Mouse (Mus musculus) heart, postnatal 4 days (tissue): ENCODE results near the gene Oaz2. TPM values are rescaled to one million over a fixed set of nuclear protein-coding genes. Genes with fewer than 3 reads are reported as not detected.

Source experiments
- DNase-seq: peaks from one replicate; pipeline ENCODE4 v3.0.0; 2021
- total RNA-seq, 2 experiments: library from RNA; stranded (reverse); gene quantifications; 2 replicates each; pipeline ENCODE4 v1.2.3; 2021

Gene Oaz2
- total RNA-seq, 2 experiments from 2014 or later: 213 to 221 TPM

DNA sequence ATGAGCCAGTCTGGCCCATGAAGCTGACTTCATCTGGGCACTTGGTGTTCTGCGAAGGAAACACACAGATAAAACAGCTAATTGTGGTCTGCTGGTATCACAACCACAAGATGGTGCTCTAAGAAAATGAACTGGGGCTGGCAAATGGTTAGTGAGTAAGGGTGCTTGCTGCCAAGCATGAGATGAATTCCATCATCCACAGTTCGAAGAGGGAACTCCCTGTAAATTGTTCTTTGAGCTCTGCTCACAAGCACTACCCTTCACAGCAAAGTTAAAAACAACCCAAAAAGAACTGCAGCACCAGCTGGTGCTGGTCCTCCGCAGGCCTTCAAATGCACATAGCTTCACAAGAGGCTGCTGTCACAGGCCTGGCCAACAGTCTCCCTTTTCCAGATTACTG, 27.8 kb downstream of the Oaz2 start:
- DNase-seq: peak; percentile 56

DNA sequence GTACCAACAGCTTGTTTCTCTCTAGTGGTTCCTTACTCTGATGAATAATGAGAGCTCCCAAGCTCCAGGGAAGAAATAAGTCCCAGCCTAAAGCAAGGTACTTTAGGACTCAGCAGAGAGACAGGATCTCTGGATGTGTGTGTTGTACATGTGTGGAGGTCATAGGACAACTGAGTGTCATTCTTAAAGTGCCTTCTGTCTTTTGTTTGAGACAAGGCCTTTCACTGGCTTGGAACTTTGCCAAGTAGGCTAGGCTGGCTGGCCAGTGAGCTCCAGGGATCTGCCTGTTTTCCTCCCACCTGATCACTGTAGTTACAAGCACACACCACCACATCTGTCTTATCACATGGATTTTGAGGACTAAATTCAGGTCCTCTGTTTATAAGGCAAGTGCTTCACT, 28.5 kb downstream of the Oaz2 start:
- peak; percentile 64 for DNase-seq

DNA sequence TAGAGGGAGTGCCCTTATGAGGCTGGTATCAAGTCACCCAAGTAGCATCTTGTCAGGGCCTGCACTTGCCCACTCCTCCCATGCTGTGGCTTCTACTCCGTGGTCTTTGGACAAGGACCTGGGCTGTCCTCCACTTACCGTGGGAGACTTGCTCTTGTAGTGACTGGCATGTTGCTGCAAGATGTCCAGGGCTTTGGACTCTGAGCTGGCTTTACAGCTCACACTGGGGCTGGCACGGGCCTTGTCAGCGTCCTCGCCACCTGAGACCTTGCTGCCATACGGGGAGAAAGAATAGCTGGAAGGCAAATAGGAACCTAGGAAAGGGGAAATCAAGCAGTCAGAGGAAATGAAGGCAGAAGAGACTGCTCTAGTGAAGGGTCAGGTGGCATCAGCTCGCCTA, 29.6 kb downstream of the Oaz2 start:
- DNase-seq: no peak

DNA sequence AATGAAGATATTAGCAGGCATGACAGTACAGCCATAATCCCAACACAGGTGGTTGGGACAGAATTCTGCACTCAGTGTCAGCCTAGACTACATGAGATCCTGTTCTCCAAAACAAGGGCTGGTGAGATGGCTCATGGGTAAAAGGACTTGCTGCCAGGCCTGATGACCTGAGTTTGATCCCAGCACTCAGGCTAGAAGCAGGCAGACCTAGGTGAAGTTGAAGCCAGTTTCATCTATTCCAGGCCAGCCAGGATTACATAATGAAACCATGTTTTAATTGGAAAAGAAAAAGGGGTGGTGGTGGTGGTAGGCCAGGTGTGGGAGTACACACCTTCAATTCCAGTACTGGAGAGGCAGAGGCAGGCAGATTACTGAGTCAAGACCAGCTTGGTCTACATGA, 30.2 kb downstream of the Oaz2 start:
- DNase-seq: no peak

DNA sequence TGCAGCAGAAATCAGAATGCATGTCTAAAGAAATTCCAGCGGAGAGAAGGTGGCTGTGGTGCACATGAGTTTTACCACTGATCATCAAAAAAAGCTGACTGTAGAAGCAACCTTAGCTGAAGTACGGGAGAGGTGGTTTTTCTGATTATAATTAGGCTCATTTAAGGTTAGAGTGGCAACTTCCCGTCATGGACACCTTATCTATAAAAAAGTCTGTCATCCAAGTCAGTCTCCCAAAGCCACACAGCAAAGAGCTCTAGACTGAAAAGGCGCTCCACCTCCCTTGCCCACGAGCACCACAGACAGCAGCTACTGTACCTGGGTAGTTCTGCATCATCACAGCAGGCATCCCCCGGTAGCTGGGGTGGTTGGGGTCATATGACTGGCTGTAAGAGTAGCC, 32.7 kb downstream of the Oaz2 start:
- no peak for DNase-seq

DNA sequence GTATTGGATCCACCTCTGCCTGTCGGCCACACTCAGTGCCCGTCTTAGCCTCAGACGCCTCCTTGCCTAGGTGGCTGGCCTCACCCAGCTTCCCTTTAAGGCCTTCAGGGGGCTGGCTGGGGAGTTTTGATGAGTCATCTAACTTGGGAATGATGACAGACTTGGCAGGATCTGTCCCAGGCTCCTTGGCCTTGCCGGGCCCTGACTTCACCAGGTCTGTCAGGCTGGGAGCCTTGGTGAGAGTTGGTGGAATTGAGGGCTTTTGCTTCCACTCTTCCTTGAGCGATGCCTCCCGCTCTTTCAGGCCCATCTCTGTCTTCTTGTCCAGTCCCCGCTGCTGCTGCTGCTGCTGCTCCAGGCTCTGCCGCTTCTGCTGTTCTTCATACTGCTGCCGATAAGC, 34.5 kb downstream of the Oaz2 start:
- DNase-seq: peak; percentile 12

DNA sequence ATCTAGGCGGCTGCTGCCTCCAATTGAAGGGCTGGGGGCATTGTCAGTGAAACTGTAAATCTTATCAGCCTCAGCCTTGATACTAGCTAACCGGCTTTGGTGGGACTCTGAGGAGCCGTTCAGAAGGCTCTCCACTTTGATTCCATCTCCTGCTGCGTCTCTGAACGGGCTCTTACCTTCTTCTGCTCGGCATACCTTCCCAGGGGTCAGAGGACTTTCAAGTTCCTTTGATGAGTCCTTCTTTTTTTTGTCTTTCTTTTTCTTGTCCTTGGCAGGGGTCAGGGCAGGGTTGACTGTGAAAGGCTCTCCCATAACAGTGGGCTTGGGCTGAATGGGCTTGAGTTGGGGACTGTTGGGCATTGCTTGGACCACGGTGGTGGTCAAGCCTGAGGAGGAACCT, 35.4 kb downstream of the Oaz2 start:
- no peak for DNase-seq

DNA sequence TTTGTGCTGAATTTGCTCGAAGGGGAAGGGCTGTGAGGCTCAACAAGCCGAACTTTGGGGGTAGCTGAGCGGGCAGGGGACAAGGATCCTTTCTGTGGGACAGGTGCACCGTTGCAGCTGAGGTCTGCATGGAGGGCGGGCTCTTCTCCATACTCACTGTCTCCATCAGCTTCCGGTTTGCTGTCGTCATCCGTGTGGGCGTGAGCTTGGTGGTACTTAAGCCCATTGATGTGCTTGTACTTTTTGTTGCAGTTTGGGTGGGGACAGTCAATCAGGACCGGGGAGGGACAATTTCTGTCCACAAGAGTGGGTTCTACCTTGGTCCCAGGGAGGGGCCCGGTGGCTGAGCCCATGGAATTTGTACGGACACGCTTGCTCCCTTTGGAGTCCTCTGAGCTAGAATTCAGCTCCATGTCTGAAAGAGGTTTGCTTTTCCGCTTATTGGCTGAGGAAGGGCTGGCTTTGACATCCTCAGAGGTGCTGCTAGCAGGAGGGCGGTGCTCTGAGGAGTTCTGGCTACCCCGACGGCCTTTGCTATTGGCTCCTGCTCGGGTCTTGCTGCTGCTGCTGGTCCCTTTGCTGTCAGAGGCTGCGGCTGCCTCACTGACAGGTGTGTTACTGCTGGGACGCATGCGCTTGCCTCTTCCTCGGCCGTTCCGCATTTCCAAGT, 36.3 kb downstream of the Oaz2 start:
- no peak for DNase-seq

DNA sequence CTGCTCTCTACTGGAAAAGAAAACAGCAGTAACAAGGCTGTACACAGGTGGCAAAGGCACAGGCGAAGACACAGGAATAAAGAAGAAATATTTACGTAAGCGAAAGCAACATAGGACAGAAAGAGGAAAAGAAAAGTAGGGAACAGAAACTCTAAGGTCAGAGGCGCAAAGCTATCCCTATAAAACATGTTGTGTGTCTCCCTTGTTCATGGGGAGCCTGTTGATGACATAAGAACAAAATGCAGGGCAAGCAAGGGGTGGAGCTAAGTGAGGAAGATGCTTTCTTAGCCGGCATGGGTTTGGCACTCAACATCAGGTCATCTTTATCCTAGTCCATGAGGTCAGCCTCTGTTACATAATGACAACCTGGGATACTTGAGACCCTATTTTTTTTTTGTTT, 50.4 kb downstream of the Oaz2 start:
- DNase-seq: no peak

DNA sequence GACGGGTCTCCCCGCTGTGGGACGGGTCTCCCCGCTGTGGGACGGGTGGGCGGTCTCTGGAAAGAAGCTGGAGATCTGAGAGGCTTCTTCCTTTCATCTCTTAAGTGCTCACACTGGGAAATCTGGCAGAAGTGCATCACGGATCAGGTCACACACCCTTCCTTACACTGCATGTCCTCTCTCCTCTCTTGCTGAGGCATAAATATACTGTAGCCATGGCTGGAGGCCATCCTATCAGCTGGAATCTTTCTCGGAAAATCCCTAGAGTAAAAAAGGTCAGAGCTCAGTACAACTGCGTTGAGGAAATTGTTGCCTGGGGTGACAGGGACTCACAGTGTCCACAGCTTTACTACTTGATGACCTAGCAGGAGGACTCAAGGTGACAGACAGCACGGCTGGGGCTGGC, 53.4 kb downstream of the Oaz2 start:
- DNase-seq: peak; percentile 41

DNA sequence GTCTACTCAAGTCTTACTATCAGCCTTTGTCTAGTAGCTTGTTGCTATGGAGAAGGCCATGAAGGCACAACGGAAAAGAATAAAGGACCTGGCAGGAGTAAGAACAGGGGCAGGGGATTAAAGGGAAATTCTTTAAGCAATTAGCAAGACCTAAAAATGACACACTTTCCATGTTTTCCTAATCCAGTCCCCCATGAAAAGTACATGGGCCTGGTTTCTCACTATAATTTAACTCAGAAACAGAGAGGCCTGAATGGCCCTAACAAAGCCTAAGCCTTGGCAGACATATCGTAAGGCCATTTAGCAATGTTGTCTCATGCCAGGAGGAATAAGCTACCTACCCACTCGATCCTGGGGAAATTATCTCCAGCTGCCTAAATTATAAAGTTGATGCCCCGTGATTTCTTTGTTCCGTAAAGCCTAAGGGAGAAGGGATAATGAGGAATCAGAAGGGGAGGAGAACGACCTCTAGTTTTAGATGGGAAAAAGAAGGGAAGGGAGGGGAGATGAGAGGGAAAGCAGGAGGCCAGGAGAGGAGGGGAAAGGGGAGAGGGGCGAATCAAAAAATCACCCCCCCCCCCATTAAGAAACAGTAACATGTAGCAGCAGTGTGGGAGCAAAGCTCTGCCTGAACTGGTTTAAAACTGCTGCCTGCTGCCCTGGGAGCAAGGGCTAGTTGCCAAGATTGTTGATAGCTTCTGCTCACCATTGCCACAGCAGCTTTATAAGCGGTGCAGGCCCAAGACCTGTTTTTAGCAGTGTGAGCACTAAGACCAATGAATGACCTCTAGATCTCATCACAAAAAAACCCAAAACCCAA, 56.9 kb downstream of the Oaz2 start:
- peak; percentile 70 for DNase-seq

DNA sequence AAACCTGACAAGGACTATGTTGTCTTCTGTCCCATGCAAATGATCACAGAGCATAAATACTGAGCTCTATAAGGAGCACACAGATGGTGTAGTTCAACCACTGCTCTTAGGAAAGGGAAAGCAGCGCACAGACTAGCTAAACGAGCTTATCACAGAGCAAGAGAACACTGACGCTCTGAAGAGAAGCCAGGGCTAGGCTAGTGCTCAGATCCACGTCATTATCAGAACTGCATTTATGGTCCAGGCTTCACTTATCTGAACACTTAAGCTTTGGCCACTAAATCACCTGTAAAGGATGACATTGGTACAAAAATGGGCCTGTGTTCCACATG, 57.5 kb downstream of the Oaz2 start:
- no peak for DNase-seq

DNA sequence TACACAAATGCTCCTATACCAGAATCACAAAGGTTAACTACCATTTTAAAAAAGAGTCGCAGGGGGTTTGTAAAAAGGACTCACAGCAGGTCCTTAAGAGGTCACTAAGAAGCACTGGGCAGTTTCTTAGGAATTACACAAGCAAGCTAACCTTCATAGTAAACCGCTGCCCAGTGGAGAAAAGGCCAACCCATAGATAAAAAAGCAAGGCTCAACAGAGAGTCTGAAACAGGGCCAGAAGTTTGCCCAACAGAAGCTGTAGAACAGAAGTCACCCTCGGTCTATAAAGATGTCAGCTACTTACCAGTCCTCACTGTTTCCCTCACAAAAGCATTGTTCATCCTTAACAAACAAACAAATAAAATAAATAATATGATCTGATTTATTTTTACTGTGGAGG, 58.6 kb downstream of the Oaz2 start:
- DNase-seq: no peak

DNA sequence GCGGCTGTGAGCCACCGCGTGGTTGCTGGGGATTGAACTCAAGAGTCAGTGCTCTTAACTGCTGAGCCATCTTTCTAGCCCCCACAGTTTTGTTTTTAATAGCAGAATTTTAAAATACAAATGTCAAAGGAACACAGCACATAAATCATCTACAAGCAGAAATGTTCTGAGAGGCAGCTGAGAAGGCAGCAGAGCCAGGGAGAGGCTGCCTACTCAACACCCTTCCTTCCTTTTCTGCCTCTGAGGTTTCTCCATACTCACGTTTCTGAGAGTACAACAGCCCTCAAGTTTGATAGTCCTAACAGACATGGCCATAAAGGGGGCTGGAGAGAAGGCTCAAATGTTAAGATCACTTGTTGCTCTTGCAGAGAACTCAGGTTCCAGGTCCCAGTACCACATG, 59.7 kb downstream of the Oaz2 start:
- DNase-seq: no peak

DNA sequence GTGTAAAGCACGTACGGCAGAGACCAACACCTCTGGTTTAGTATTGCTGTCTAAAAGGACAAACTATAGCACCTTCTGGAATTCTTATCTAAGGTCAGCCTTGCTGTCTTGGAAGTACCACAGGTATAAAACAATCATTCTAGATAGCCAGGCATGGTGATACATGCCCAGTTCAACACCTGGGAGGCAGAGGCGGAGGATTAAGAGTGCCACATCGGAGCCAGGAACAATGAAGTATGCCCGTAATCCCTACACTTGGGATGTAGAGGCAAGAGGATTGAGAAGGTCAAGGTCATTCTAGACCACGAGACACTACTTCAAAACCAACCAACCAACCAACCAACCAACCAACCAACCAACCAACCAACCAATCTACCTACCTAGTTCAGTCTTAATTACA, 60.8 kb downstream of the Oaz2 start:
- DNase-seq: no peak

DNA sequence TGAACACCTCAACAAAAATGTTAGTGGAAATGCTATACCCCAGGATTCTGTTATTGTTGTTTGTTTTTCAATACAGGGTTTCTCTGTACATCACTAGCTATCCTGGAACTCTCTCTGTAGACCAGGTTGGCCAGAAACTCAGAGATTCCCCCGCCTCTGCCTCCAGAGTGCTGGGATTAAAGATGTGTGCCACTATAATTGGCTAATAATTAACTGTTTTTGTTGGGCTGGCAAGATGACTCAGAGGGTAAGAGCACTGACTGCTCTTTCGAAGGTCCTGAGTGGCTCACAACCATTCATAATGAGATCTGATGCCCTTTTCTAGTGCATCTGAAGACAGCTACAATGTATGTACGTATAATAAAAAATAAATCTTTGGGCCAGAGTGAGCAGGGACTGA, 67.1 kb downstream of the Oaz2 start:
- no peak for DNase-seq

Other genes starting within 250 kb of the Oaz2 start
- not detected for gene Slc51b, start 245.0 kb upstream of the Oaz2 start, total RNA-seq
- gene Mtfmt, start 232.2 kb upstream of the Oaz2 start, total RNA-seq: 1 to 10 TPM; 7.6 to 8.8 TPM
- gene Spg21, start 207.1 kb upstream of the Oaz2 start, total RNA-seq: 10 to 100 TPM; 24.6 to 27.8 TPM
- gene Ankdd1a, start 147.8 kb upstream of the Oaz2 start, total RNA-seq: not detected
- gene Plekho2, start 88.0 kb upstream of the Oaz2 start, total RNA-seq: 10 to 100 TPM; 17.9 to 19.4 TPM
- gene Pif1, start 80.8 kb upstream of the Oaz2 start, total RNA-seq: 1 to 10 TPM; 6.2 to 7.6 TPM
- 10 to 100 TPM; 89.4 to 97.0 TPM for gene Rbpms2, start 38.4 kb upstream of the Oaz2 start, total RNA-seq
- 10 to 100 TPM; 45.1 to 46.2 TPM for gene Zfp609, start 159.6 kb downstream of the Oaz2 start, total RNA-seq
- 10 to 100 TPM; 34.9 to 38.3 TPM for gene Pclaf, start 222.2 kb downstream of the Oaz2 start, total RNA-seq
- 10 to 100 TPM; 20.9 to 22.8 TPM for gene Trip4, start 240.8 kb downstream of the Oaz2 start, total RNA-seq
- 10 to 100 TPM; 20.3 to 20.8 TPM for gene Csnk1g1, start 240.9 kb downstream of the Oaz2 start, total RNA-seq